Mouse (Mus musculus) kidney, adult 11 months (tissue): ENCODE data around the gene Wdr13.
"Not testable (repeated sequence)": the region's sequence is repeated elsewhere in the genome, so short reads cannot be mapped to it uniquely, and the experiment has no call there.

Experiments
- DNase-seq: peaks from one replicate; pipeline ENCODE4 v3.0.0; 2022

The Wdr13 gene

DNA sequence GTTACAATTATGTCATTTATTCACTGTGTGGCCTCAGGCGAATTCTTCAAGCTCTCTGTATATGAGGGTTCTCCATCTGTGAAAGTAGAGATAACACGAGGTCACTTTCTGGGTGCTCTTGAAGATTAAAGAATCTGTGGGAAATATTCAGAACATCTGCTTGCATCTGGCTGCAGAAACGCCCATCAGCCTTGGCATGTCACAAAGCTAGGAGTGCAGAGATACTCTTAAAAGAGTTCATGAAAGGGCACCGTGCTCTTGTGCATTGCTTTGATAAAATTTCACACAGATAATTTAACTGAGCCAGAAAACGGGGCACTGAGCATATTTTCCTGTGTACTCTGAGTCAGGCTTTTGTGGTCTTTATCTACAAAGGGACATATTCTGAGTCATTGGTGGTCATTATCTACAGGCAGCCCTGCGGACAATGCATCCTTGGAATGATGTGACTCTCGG is 30.5 kb downstream of the Wdr13 start:
- DNase-seq = no peak

DNA sequence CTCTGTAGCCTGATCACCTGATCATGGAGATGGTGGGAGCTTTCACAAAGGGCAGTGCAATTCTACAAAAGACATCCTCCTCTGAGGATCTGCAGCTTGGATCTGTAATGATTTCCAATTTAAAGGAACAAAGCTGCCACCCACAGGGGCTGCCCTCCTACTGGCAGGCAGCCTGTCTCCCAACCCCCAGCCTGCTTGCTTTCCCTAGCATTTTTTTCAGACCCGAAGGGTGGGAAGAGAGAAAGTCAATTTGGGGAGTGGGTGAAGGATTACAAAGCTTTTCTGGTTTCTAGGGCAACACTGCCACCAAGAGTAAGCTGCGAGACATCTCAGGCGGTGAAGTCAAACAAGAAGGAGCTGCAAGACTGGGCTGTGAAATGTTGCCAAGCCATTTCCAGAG is 31.7 kb downstream of the Wdr13 start:
- DNase-seq = no peak

DNA sequence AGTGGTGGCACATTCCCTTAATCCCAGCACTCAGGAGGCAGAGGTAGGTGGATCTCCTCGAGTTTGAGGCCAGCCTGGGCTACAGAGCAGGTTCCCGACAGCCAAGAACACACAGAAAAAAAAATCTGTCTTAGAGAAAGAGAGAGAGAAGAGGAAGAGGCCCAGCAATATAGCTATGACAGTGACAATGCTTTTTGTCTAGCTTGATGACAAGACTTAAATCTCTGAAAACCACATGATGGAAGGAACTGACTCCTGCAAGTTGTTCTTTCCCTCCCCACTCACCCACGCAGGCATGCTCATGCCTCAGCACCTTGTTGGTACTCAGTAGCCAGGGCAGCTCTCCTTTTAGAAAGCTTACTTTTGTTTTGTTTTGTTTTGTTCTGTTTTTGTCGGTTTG is 33.3 kb downstream of the Wdr13 start:
- no peak for DNase-seq

DNA sequence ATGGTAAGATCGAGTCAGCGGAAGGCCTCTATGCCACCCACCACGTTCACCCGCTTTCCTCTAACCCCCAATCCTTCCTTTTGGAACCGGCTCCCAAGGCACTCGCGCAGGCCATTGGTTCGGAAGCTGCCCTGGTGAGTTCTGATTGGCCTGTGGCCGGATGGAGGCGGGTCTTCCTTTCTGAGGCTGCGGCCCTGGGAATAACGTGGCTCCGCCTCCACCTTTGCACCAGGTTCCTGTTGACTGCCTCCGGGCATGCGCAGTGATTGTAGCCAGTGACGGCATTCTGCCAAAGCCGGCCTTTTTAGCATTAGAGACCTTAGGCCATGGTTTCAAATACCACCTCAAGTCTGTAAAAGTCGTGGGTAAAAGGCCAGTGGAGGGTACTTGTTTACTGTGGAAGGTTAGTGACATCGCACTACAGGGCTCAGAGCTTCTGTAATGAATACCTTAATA is 35.9 kb downstream of the Wdr13 start:
- DNase-seq = peak; percentile 98

DNA sequence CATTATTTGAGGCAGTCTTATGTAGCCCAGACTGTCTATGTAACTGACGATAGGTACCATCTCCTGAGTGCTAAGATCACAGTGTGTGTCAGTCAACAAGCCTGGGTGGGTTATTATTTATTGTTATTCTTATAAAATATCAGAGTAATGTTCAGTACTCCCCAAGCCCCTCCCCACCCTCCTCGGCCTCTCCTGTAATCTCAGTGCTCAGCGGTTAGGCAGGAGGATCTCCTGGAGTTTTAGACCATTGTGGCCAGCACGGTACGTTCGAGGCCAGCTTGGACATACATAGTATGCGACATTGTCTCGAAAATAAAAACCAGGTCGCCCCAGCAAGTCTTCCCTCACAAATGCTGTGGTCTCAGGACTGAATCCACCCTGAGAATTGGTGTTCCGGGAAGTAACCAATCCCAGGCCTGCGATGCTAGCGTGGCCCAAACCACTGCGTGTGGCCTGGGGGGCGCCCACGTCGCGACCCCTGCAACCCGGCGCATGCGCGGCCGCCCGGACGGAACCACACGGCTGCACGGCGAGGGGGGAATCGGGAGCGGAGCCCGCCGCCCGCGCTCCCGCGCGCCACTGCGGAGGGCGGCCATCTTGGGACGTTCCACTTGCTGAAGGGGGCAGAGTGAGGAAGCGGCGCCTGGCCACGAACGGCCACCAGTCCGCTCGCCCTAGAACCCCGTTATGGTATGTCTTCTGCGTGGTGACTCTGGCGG is 36.5 kb downstream of the Wdr13 start:
- peak; percentile 90 for DNase-seq

DNA sequence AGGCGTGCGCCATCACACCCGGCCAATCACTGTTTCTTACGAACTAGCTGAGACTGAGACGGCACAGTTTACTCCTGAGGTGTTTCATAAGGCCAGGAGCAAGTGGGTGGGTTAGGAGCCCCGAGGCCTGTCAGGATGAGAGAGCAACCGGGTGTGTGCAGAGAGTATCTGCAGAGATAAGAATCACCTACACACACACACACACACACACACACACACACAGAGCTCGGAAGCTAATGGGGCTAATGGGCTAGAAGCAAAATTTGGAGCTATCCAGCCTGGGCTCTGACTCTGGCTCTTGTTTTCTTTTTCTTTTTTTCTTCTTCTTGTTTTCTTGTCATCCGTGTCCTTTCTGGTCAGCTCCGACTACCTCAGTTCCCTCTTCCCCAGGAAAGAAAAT is 37.1 kb downstream of the Wdr13 start:
- no peak for DNase-seq

DNA sequence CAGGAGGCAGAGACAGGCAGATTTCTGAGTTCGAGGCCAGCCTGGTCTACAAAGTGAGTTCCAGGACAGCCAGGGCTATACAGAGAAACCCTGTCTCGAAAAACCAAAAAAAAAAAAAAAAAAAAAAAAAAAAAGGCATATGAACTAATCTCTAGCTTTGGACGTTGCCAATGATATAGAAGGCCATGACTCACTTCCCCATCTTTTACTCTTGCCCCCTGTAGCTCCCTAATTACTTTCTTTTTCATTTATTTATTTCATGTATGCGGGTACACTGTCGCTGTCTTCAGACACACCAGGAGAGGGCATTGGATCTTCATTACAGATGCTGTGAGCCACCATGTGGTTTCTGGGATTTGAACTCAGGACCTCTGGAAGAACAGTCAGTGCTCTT is 41.7 kb downstream of the Wdr13 start:
- DNase-seq = not testable (repeated sequence)

DNA sequence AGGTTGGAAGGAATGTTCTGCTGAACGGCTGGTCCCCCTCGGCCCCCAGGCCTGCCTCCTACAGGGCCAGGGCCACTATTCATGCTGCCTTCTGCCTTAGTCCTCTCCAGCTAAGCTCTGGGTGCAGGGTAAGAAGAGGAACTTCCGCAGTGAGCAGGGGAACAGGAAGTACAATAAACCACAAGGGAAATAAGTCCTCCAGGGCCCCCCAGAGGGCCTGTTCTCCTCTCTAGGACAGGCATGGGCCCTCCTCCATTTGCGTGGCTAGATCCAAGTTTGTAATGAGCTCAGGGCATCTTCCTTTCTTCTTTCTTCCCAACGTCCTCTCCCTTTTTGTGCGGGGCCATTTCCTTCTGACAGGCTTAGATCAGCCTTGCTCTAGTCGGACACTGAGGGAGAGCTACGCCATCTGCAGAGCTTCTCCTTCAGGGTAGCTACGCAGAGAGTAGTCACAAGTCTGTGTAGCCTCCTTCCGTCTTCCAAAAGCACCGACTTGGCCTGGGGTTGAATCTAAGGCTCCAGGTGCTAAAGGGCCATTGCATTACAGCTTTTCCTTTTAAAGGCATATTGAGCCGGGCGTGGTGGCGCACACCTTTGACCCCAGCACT is 42.2 kb downstream of the Wdr13 start, which contains the start of gene Was:
Gene Was, minus strand, starts transcription at position 153 of the 608 bp plus-strand sequence.
- no peak for DNase-seq

DNA sequence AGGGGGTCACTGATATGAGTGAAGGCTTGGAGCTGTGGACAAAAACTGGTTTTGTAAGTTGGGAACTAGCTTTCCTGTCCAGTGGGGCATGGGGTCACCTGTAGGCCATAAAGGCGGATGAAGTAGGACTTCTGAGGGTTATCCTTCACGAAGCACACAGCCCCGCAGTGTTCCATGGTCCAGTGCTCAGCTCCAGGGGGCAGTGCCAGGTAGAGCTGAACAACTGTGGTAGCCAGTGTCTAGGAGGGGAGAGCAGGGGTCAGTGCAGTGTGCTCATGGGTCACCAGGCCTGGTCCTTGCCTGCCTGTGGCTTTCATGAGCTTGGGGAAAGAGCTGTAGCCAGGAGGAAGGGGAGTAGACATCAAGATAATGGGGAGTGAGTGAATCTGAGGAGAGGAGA is 42.9 kb downstream of the Wdr13 start:
- DNase-seq = no peak

DNA sequence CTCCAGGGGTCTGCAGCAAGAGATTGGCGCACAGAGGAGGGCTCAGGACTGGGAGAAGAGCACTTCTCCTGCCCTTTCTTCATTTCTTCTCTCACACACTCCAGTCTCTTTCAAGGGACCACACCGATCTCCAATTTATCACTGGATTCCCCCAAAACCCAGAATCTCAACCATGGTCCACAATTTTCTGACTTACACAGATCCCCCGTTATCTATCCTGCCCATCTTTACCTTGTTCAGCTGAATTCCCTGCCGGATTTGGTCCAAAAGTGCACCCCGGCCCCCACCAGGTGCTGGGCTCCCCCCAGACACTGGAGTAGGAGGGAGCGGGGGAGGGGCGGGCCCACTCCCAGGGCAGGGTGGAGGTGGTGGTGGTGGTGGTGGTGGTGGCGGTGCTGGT is 47.1 kb downstream of the Wdr13 start:
- no peak for DNase-seq

DNA sequence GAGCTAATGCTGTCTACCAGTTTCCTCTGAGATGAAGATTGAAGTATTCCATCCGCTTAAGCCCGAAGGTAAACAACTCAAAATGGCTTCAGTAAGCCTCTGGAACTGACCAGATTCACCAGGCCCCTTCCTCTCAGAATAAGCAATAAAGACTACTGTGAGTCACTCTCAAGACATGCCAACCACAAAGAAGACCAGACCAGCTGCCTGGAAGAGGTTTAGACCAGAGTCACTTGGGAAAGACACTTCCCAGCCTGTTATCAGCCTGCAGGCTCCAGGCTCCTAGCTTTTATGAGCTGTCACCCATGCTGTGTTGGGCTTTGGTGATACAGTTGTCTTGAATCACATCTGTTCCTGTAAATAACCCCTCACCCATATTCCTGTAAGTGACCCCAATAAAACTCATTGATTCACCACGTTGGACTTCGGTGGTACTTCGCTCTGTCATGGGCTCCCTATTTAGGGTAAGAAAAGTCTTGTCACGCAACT is 47.9 kb downstream of the Wdr13 start:
- no peak for DNase-seq

DNA sequence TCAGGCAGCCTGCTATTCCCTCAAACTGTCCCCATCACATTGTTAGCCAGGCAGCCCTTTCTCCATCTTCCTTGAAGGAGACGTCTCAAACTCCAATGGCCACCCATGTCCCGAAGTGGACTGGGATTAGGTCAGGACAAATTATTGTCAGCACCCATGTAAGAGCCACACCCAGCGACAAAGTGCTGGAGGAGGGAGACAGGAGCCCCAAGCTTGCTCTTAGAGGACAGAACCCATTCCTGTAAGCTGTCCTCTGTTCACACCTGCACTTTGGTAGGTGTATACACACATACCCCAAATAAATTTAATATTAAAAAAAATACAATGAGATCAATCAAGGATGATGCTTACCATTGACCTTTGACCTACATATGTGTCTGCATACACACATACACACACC is 57.6 kb downstream of the Wdr13 start:
- no peak for DNase-seq

DNA sequence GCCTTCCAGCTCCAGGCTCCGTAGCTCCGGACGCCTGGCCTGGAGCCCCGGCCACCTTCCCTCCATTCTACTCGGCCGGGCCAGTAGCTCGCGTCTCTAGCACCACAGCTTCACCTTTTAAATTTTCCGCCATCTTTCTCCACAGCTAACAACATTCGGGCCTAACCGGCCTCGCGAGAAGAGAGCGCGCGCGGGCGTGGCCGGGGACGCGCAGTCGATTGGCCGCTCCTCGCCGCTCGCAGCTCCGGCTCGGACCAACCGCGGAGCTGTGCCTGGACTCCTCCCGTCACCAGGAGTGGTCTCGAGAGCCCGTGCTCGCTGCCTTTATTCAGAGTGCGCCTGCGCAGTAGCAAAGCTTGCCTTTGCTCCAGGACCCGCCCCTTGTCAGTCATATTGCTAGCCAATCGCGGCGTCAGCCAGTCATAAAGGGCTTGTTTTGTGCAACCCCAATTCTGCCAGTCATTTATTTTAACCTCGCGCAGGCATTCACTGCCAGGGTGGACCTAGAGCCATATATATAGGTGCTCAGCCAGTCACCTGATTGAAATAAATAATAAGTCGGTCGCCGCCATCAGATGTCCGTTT is 58.2 kb downstream of the Wdr13 start, which contains the start of gene Suv39h1:
Gene Suv39h1, minus strand, starts transcription at position 331 of the 585 bp plus-strand sequence.
- peak; percentile 98 for DNase-seq

DNA sequence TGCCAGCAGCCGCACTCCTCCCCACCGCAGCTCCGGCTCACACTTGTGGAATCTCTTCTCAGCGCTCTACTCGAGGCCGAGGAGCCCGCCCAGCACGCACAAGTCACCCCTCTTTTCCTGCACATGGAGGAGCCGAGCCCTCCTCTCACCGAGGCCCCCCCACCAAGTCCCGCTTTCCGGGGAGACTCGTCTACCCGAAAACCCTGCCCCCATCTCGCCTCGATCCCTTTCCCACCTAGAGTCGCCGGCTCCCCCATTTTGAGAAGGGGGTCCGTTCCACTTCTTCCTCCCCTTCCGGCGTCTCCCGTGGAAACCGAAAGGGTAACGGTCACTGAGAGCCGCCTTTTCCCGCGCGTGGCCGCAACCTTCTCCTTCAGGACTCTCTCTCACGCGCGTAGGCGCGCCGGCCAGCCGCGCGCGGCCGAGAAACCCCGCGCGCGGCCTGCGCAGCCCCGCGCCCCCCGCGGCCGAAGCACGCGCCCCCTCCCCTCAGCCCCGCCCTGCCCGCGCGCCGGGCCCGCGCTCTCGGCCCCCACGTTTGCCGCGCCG is 58.7 kb downstream of the Wdr13 start:
- DNase-seq = peak; percentile 7
